Mouse (Mus musculus): ENCODE results near the gene Frk.

DNA sequence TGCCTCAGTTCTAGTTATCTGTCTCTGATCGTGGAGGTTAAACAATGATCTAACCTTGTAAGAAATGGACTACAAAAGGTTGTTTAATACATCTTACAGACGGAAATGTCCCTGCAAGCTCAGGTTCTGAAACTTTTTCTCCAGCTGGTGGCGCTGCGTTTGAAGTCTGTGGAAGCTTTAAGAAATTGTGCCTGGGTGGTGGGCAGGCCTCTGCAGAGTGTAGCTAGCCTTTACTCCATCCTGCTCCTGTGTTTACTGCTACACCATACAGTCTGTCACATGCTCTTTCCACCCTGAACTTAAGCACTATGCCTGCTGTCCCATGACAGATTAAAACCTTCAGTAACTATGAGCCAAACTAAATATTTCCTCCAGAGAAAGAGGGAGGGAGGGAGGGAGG lies 1.9 kb downstream of the Frk start:
- TF ChIP-seq POLR2A (IDR thresholded peaks at IDR 0.05; ENCODE audit: borderline replicate concordance, extremely low read depth, insufficient read depth, insufficient read length, poor library complexity, severe bottlenecking) (no peak), CTCF (IDR thresholded peaks at IDR 0.05; ENCODE audit: borderline replicate concordance, extremely low read depth, insufficient read depth, insufficient read length) (no peak)

All from brain, embryonic 14.5 days (tissue).